Mouse (Mus musculus) macrophage (primary cell): Measurements from ENCODE around the gene Itpk1. TPM values are rescaled to one million over a fixed set of nuclear protein-coding genes. Genes with fewer than 3 reads are reported as not detected.

Source experiments
- H3K27ac ChIP-seq: fragments of 350-480 bp; formaldehyde crosslinking; 2 replicates; pipeline ENCODE4 v1.9.0; 2021
- H3K36me3 ChIP-seq: fragments of 350-480 bp; formaldehyde crosslinking; 2 replicates; pipeline ENCODE4 v1.9.0; 2021; ENCODE audit errors: inconsistent target
- H3K4me3 ChIP-seq: fragments of 350-480 bp; formaldehyde crosslinking; 2 replicates; pipeline ENCODE4 v1.9.0; 2021; ENCODE audit errors: inconsistent target
- H3K79me2 ChIP-seq: fragments of 350-480 bp; formaldehyde crosslinking; 2 replicates; pipeline ENCODE4 v1.9.0; 2021; ENCODE audit errors: inconsistent target
- WGBS: methylation state at CpG from one replicate; pipeline ENCODE4 v1.1.7; 2026; ENCODE audit warnings: inconsistent platforms; ENCODE audit not compliant: missing documents; 5-methylcytosine and 5-hydroxymethylcytosine counted together
- polyA plus RNA-seq: library from polyadenylated mRNA; stranded (reverse); fragments of 250-400 nt; gene quantifications from 3 replicates; pipeline ENCODE4 v1.2.4, GENCODE M21; 2018; ENCODE audit warnings: inconsistent platforms

The Itpk1 gene
- polyA plus RNA-seq, 1 experiment from 2014 or later: 12.1 TPM

DNA sequence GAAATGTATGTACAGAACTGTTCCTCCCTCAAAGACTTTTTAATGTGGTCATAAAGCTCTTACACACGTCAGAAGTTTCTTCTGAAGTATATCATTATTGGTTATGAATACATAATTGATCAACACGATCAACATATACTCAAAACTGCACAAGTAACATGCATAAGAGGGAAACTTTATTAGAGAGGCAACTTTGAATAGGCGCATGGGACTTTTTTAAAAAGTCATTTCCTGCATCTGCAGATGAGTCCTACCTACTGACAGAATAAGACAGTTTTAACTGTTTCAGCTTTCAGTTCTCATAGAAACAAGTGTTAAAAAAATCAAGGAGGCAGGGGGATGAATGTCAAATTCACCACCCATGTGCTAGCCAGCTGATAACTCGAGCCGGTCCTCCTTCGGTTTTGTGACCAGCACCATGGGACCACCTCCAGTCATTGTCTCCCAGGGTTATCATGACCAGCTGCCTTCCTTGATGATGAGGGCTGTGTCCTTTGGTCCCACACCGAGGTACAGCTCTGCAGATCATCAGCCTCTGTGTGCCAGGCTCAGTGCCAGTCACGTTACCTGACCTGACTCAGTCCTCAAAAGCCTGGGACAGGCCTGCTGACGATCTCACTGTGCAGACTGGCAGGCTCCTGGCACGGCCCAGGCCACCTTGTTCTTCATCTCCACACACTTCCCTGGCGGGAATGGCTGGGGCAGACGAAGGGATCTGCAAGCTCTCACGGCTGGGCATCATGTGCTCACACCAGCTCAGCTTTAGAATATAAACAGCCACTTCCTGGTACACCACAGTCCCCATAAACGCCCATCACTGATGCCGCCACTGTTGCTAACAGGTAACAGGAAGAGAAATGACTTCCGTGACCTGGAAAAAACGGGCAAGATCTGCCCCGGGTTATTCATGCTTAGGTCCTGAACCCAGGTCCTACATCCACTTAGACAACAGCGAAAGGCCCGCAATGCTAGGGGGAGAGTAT, 31.6 kb downstream of the Itpk1 start:
- H3K4me3 ChIP-seq: no peak overlapping the region
- H3K36me3 ChIP-seq: peaks cover 32% of the 10 kb centered on the region
- H3K27ac ChIP-seq: no peak overlapping the region
- 76% methylated on average over 19 of the region's 20 CpGs for WGBS
- peaks cover 18% of the 10 kb centered on the region; the same call in 1 of the 2 replicates for H3K79me2 ChIP-seq

DNA sequence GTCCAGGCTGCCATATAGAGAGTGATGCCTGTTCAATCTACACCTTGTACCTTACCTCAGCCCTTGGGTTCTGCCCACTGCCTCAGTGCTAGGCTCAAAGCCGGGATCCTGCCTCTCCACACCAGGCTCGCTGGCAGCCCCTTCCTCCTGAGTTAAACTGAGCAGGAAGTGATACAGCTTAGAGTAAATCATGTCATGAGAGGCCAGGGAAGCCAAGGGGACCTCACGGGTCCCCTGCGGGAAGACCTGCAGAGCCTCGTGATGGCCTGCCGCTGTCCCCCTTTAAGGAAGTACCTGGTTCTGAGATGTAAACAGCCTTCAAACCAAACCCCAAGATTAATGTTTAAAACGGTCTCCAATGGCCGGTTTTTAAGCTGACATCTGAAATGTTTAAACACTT, 32.6 kb downstream of the Itpk1 start:
- no peak overlapping the region for H3K4me3 ChIP-seq
- H3K79me2 ChIP-seq: peaks cover 8% of the 10 kb centered on the region; the same call in 1 of the 2 replicates
- H3K36me3 ChIP-seq: peaks cover 39% of the 10 kb centered on the region
- 32% methylated on average over 8 of the region's 8 CpGs for WGBS
- no peak overlapping the region for H3K27ac ChIP-seq

DNA sequence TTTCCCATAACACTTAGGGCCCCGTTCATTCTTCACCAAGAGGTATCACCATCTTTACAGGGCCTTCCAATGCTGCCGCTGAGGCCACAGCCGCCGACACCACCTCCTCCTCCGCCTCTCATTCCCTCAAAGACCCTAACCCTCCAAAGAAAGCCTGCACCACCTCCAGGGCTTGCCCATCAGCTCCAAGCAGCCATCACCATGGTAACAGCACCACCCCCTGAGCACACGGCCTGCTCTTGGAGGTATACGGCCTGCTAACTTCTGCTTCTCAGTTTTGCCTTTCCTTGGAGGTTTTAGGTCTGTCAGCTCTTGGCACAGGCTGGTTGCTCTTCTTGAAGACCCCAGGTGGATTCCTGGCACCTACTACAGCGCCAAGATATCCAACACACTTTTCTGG, 33.9 kb downstream of the Itpk1 start:
- H3K4me3 ChIP-seq: no peak overlapping the region
- no peak overlapping the region for H3K27ac ChIP-seq
- no peaks in the 10 kb centered on the region; the same call in 1 of the 2 replicates for H3K79me2 ChIP-seq
- 85% methylated on average over 8 of the region's 8 CpGs for WGBS
- peaks cover 39% of the 10 kb centered on the region for H3K36me3 ChIP-seq

DNA sequence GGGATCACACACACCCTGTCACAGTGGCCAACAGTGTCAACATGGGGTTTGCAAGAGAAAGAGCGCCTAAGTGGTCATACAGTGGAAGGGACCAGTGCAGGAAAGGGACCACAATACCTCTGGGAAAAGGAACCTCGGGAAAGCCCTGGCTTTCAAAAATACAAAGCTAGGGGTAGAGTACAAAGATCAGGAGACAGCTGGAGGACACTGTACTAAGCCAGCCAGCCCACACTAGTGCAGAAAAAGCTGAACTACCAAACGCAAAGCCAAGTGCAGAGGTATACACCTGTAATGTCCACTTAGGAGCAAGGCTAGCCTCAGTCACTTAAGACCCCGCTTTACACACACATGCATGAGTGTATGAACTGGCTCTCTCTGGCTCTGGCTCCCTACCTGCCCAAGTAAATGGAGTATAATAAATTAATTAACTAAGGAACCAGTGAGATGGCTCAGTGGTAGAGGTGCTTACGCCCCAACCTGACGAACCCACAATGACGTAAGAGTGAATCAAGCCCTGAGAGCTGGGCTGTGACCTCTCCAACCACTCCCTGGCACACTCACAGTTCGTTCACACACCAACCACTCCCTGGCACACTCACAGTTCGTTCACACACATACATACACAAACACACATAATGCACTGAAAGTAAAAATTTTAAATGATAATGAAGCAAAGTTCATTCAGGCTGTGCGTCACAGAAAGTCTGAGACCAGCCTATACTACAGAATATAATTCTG, 39.1 kb downstream of the Itpk1 start:
- Histone ChIP-seq H3K27ac (no peak overlapping the region), H3K36me3 (peaks cover 13% of the 10 kb centered on the region; the same call in 1 of the 2 replicates), H3K79me2 (peaks cover 29% of the 10 kb centered on the region; the same call in 1 of the 2 replicates), H3K4me3 (no peak overlapping the region)
- 92% methylated on average over 10 of the region's 10 CpGs for WGBS

DNA sequence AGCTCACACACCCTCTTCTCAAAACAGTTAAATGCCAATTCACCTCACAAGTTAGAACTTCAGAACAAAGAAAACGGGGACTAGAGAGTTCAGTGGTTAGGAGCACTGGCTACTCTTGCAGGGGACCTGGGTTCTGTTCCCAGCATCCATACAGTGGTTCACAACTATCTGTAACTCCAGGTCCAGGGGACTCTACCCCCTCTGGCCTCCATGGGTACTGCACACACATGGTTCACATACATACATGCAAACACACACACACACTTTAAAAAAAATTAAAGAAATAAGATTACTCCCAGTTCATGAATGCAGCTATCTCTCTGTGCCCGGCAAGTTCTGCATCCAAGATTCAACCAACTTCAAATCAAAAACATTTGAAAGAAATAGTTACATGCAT, 40.7 kb downstream of the Itpk1 start:
- Histone ChIP-seq H3K79me2 (peaks cover 32% of the 10 kb centered on the region; the same call in 1 of the 2 replicates), H3K27ac (no peak overlapping the region), H3K36me3 (peaks cover 13% of the 10 kb centered on the region; the same call in 1 of the 2 replicates), H3K4me3 (no peak overlapping the region)
- 96% methylated on average over 2 of the region's 2 CpGs for WGBS

DNA sequence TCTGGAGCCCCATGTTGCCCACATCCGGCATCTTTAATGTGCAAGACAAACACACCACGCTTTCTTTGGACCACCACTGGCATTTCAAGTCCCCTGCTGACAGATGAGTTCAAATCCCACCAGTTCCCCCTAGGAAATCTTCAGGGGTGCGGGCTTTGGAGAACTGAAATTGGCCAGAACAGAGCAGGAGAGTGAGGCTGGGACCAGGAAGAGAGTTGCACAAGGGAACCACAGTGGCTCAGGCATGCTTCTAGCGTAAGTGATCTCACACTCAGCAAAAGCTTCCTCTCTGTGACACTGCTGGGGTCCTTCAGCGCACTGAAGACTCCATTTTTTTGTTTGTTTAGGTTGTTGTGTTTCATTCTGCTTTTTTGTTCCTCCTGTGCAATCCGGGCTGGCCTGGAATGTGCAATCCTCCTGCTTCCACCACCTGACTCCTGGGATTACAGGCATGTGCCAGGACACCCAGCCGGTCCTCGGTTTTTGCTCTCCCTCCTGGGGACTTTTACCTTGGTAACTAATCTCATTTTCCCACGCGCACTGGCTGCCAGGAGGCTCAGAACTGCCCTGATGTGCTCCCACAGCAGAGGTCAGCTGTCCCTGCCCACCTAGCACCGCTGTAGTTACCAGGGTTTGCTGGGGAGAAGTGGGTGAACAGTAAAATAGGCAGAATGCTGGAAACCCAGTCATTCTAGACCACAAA, 41.2 kb downstream of the Itpk1 start:
- peaks cover 11% of the 10 kb centered on the region; the same call in 1 of the 2 replicates for H3K36me3 ChIP-seq
- H3K79me2 ChIP-seq: peaks cover 36% of the 10 kb centered on the region; the same call in 1 of the 2 replicates
- WGBS: 67% methylated on average over 11 of the region's 11 CpGs
- H3K4me3 ChIP-seq: no peak overlapping the region
- H3K27ac ChIP-seq: no peak overlapping the region

DNA sequence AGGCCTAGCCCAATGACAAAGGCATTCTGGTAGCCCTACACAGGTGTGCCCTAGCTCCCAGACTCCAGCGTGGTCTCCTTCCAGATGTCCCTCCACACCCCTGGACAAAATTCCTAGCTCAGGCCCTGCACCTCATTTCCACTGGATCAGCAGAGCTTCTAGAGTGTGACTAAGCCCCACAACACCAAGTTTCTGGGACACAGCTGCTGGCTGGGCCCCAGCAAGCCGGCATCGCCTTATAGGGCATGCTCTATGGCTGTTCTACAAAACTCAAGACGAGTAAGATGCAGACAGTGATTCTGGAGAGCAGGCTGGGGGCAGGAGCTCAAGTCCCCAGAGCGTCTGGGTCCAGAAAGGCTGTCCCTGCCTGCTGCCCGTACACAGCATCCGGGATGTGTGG, 43.0 kb downstream of the Itpk1 start:
- Histone ChIP-seq H3K27ac (no peak overlapping the region), H3K36me3 (no peaks in the 10 kb centered on the region), H3K79me2 (peaks cover 51% of the 10 kb centered on the region; the same call in 1 of the 2 replicates), H3K4me3 (no peak overlapping the region)
- 82% methylated on average over 7 of the region's 7 CpGs for WGBS

DNA sequence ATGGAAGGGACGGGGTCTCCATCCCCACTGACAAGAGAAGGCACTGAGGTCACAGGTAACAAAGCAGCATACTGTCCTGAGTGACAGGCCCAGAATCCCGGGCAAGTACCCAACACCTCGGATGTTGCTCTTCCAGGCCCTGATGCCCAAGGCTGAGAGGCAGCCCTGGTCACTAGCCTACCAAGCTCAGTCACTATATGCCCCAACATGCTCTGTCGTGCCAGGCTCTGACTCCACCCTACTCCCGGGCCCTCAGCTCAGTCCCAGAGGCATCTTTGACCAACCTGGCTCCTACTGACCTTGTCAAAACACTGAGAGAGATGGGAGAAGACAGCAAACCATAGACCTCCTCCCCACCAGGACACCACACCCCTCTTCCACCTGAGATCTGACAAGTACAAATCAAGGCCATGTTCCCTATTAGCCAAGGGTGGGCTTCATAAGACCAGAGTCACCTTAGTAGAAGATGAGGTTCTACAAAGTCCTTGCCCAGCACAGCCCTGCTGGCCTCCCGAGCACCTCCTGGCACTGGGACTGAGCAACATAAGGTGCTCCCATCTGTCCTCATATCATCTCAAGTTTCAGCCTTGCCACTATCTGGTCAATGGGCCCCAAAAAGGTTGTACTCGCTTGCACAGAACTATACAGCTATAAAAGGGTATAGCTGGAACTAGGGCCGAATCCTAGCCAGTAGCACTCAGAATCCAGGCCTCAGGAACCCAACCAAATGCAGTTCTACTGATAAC, 43.7 kb downstream of the Itpk1 start:
- no peak overlapping the region for H3K27ac ChIP-seq
- H3K36me3 ChIP-seq: no peaks in the 10 kb centered on the region
- H3K79me2 ChIP-seq: peaks cover 58% of the 10 kb centered on the region; the same call in 1 of the 2 replicates
- H3K4me3 ChIP-seq: no peak overlapping the region
- 90% methylated on average over 8 of the region's 8 CpGs for WGBS

DNA sequence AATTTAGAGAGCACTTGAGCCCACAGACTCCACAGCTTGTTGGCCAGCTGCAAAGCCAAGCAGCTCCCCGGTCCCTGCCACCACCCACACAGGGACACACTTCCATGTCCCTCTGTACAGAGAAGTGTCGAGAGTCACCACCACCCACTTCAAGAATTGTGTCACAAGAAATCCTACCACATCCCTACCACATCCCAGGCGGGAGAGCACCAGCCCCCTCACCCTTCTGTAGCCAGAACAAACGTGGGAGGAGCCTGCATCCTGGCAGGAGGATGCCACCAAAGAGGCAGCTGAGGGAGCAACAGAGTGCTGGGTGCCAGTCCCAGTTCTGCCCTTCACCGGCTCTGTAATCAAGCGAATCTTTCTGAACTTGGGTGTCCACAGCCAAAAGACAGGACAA, 51.7 kb downstream of the Itpk1 start:
- H3K27ac ChIP-seq: no peak overlapping the region
- peaks cover 74% of the 10 kb centered on the region; the same call in 1 of the 2 replicates for H3K79me2 ChIP-seq
- 71% methylated on average over 6 of the region's 6 CpGs for WGBS
- H3K4me3 ChIP-seq: no peak overlapping the region
- no peaks in the 10 kb centered on the region for H3K36me3 ChIP-seq

DNA sequence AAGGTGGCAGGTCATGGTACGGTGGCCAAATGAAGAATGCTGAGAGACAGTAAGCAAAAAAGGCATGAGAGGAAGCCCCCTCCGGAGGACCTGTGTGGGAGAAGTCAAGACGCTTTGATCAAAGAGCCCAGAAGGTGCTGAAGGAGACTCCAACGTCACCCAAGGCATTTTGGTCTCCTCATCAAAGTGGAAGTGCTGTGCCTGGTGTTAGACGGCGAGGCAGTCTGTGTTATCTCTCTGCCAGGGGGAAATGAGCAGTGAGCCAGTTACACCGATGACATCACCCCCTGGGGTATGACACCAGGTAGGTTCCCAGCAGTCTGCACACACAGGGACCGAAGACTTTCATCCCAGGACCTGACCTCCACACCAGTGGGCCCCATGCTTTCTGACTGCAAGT, 52.3 kb downstream of the Itpk1 start:
- Histone ChIP-seq H3K36me3 (no peaks in the 10 kb centered on the region), H3K79me2 (peaks cover 74% of the 10 kb centered on the region; the same call in 1 of the 2 replicates), H3K27ac (no peak overlapping the region), H3K4me3 (no peak overlapping the region)
- 29% methylated on average over 8 of the region's 8 CpGs for WGBS

DNA sequence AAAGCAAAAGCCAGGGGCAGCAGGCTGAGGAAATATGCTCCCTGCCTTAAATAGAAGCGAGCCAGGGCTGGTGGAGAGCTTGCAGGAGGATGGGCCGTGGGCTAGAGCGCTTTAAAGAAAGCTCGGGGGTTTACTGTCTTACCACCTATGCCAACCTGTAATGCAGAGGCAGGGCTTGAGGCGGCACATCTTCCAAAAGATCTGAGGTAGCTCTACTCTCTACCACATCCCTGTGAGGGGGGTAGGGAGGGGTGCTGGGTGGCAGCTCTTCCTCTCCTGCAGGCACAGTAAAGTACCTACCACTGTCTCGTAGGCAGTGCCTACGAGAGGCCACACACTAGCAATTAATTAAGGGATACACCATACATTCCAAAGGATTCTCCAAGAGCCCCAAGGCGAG, 52.9 kb downstream of the Itpk1 start:
- Histone ChIP-seq H3K4me3 (no peak overlapping the region), H3K79me2 (peaks cover 70% of the 10 kb centered on the region; the same call in 1 of the 2 replicates), H3K36me3 (no peaks in the 10 kb centered on the region), H3K27ac (no peak overlapping the region)
- 81% methylated on average over 8 of the region's 8 CpGs for WGBS

DNA sequence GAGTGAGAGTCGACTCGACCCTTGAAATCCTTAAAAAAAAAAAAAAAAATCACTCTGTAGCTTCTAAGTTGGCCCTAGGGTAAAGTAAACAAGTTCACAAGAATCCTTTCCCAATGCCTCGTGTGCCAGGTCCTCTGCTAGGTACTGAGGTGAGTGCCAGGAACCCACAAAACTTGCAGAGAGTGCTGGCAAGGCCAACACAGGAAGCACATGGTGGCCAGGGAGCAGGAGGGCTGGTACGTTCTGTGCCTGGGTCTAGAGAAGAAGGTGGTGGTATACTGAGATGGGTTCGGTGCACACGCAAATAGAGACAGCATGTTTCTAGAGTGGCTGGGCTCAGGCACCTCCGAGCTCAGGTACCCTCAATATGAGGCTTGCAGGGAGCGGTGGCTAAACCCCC, 53.3 kb downstream of the Itpk1 start:
- Histone ChIP-seq H3K79me2 (peaks cover 65% of the 10 kb centered on the region; the same call in 1 of the 2 replicates), H3K27ac (no peak overlapping the region), H3K4me3 (no peak overlapping the region), H3K36me3 (no peaks in the 10 kb centered on the region)
- 60% methylated on average over 8 of the region's 8 CpGs for WGBS

DNA sequence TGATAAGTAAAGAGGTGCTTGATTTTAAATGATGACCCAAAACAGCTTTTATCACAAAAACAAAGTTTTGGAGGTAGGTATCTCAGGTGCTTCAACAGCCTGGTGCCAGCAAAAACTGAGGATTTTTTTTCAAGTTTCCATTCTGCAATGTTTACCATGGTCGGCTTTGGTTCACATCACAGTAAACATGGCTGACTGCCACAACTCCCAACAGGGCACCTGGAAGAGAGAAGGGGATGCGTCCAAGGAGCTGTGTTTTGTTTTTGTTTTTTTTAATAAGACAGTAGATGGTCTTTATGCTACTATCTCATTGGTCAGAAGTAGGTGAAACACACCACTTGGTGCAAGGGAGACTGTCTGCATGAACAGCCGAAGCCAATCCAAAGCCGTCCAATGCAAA, 54.1 kb downstream of the Itpk1 start:
- peaks cover 58% of the 10 kb centered on the region; the same call in 1 of the 2 replicates for H3K79me2 ChIP-seq
- no peak overlapping the region for H3K4me3 ChIP-seq
- 95% methylated on average over 4 of the region's 4 CpGs for WGBS
- no peaks in the 10 kb centered on the region for H3K36me3 ChIP-seq
- no peak overlapping the region for H3K27ac ChIP-seq
